Mouse (Mus musculus): ENCODE results near the gene Slc5a10. TPM values are rescaled to one million over a fixed set of nuclear protein-coding genes. Genes with fewer than 3 reads are reported as not detected.
"Not testable (repeated sequence)": the region's sequence is repeated elsewhere in the genome, so short reads cannot be mapped to it uniquely, and the experiment has no call there.

Slc5a10 gene
- polyA plus RNA-seq, 1 experiment from 2014 or later = not detected

- WGBS = 78% methylated on average over 9 of the region's 9 CpGs
- H3K36me3 ChIP-seq (replicated peaks); ATAC-seq (ENCODE audit: low FRiP score): not testable (repeated sequence)
These were observed 80.0 kb downstream of the Slc5a10 start for GRCm38 (mm10) chr11:61640585-61640984.

GRCm38 (mm10) chr11:61639601-61640177 lies 80.9 kb downstream of the Slc5a10 start:
- Histone ChIP-seq H3K4me3 (replicated peaks) (no peak overlapping the region), H3K27me3 (no peaks in the 10 kb centered on the region), H3K36me3 (replicated peaks) (no peaks in the 10 kb centered on the region), H3K4me1 (no peaks in the 10 kb centered on the region), H3K9me3 (no peaks in the 10 kb centered on the region), H3K9ac (no peak overlapping the region), H3K4me2 (no peak overlapping the region), H3K27ac (no peak overlapping the region)
- WGBS = 94% methylated on average over 6 of the region's 6 CpGs
- ATAC-seq (ENCODE audit: low FRiP score) = no peak

More at GRCm38 (mm10) chr11:61640585-61640984, 80.0 kb downstream of the Slc5a10 start:
- H3K4me2 ChIP-seq; H3K4me3 ChIP-seq (replicated peaks); H3K9ac ChIP-seq; H3K9me3 ChIP-seq; H3K27ac ChIP-seq; H3K27me3 ChIP-seq; H3K4me1 ChIP-seq: not testable (repeated sequence)

GRCm38 (mm10) chr11:61638764-61639536 lies 81.7 kb downstream of the Slc5a10 start:
- Histone ChIP-seq H3K4me3 (replicated peaks) (no peak overlapping the region), H3K9me3 (no peaks in the 10 kb centered on the region), H3K36me3 (replicated peaks) (no peaks in the 10 kb centered on the region), H3K9ac (no peak overlapping the region), H3K27me3 (no peaks in the 10 kb centered on the region), H3K4me2 (no peak overlapping the region), H3K27ac (no peak overlapping the region), H3K4me1 (no peaks in the 10 kb centered on the region)
- 80% methylated on average over 12 of the region's 12 CpGs for WGBS
- no peak for ATAC-seq (ENCODE audit: low FRiP score)

- WGBS = 86% methylated on average over 3 of the region's 3 CpGs
- Histone ChIP-seq H3K9ac (no peak overlapping the region), H3K4me3 (replicated peaks) (no peak overlapping the region)
These were observed 82.8 kb downstream of the Slc5a10 start for GRCm38 (mm10) chr11:61637856-61638255.

GRCm38 (mm10) chr11:61637413-61637812 lies 83.2 kb downstream of the Slc5a10 start:
- Histone ChIP-seq H3K4me3 (replicated peaks) (no peak overlapping the region), H3K4me2 (no peak overlapping the region), H3K27ac (no peak overlapping the region), H3K27me3 (no peaks in the 10 kb centered on the region), H3K36me3 (replicated peaks) (no peaks in the 10 kb centered on the region), H3K9me3 (no peaks in the 10 kb centered on the region), H3K4me1 (no peaks in the 10 kb centered on the region), H3K9ac (no peak overlapping the region)
- no peak for ATAC-seq (ENCODE audit: low FRiP score)
- 61% methylated on average over 1 of the region's 1 CpGs for WGBS

More at GRCm38 (mm10) chr11:61637856-61638255, 82.8 kb downstream of the Slc5a10 start:
- Histone ChIP-seq H3K36me3 (replicated peaks) (no peaks in the 10 kb centered on the region), H3K4me1 (no peaks in the 10 kb centered on the region), H3K4me2 (no peak overlapping the region), H3K27me3 (no peaks in the 10 kb centered on the region), H3K9me3 (no peaks in the 10 kb centered on the region), H3K27ac (no peak overlapping the region)
- ATAC-seq (ENCODE audit: low FRiP score) = no peak

- not testable (repeated sequence) for H3K9ac ChIP-seq; H3K9me3 ChIP-seq; H3K36me3 ChIP-seq (replicated peaks); H3K4me1 ChIP-seq; H3K27ac ChIP-seq; H3K4me2 ChIP-seq; ATAC-seq (ENCODE audit: low FRiP score); H3K27me3 ChIP-seq; H3K4me3 ChIP-seq (replicated peaks)
- 90% methylated on average over 4 of the region's 4 CpGs for WGBS
These were observed 84.3 kb downstream of the Slc5a10 start for GRCm38 (mm10) chr11:61636309-61636708.

GRCm38 (mm10) chr11:61629621-61630020 lies 91.0 kb downstream of the Slc5a10 start:
- WGBS = 68% methylated on average over 3 of the region's 3 CpGs
- H3K36me3 ChIP-seq (replicated peaks) = no peaks in the 10 kb centered on the region
- no peak overlapping the region for H3K4me2 ChIP-seq
- H3K27me3 ChIP-seq = no peaks in the 10 kb centered on the region
- no peaks in the 10 kb centered on the region for H3K9me3 ChIP-seq
- H3K4me3 ChIP-seq (replicated peaks) = no peak overlapping the region
- no peak overlapping the region for H3K9ac ChIP-seq
- ATAC-seq (ENCODE audit: low FRiP score) = no peak
- no peak overlapping the region for H3K27ac ChIP-seq
- no peaks in the 10 kb centered on the region for H3K4me1 ChIP-seq

GRCm38 (mm10) chr11:61626509-61626908 lies 94.1 kb downstream of the Slc5a10 start:
- no peak overlapping the region for H3K4me2 ChIP-seq
- no peaks in the 10 kb centered on the region for H3K36me3 ChIP-seq (replicated peaks)
- no peaks in the 10 kb centered on the region for H3K4me1 ChIP-seq
- no peak for ATAC-seq (ENCODE audit: low FRiP score)
- H3K27me3 ChIP-seq = no peaks in the 10 kb centered on the region
- no peak overlapping the region for H3K9ac ChIP-seq
- H3K9me3 ChIP-seq = no peaks in the 10 kb centered on the region
- no peak overlapping the region for H3K4me3 ChIP-seq (replicated peaks)
- WGBS = 93% methylated on average over 1 of the region's 1 CpGs
- H3K27ac ChIP-seq = no peak overlapping the region

- Histone ChIP-seq H3K27ac (no peak overlapping the region), H3K4me2 (no peak overlapping the region), H3K27me3 (0 out of 2 replicates have a peak, but pooled peaks cover 4% of the 10 kb centered on the region), H3K4me3 (replicated peaks) (no peak overlapping the region), H3K36me3 (replicated peaks) (no peaks in the 10 kb centered on the region), H3K9ac (no peak overlapping the region), H3K9me3 (no peaks in the 10 kb centered on the region), H3K4me1 (peaks cover 2% of the 10 kb centered on the region)
- WGBS = 83% methylated on average over 7 of the region's 7 CpGs
- ATAC-seq (ENCODE audit: low FRiP score) = no peak
These were observed 95.5 kb downstream of the Slc5a10 start for GRCm38 (mm10) chr11:61625136-61625535.

Other genes with a start within 250 kb of the Slc5a10 start
- gene Mfap4, start 235.4 kb downstream of the Slc5a10 start, polyA plus RNA-seq (2016; fragmentation: Nextera tagmentation; extraction: Ambion mirVana) = 66.9 and 69.4 TPM in 2 replicates
- 93.4 and 95.7 TPM in 2 replicates for gene Mapk7, start 226.4 kb downstream of the Slc5a10 start, polyA plus RNA-seq (2016; fragmentation: Nextera tagmentation; extraction: Ambion mirVana)
- gene B9d1, start 215.7 kb downstream of the Slc5a10 start, polyA plus RNA-seq (2016; fragmentation: Nextera tagmentation; extraction: Ambion mirVana) = 34.6 and 35.6 TPM in 2 replicates
- gene Epn2, start 141.1 kb downstream of the Slc5a10 start, polyA plus RNA-seq (2016; fragmentation: Nextera tagmentation; extraction: Ambion mirVana) = 35.5 and 37.8 TPM in 2 replicates
- gene Grap, start 67.6 kb downstream of the Slc5a10 start, polyA plus RNA-seq (2016; fragmentation: Nextera tagmentation; extraction: Ambion mirVana) = 6.0 and 6.3 TPM in 2 replicates
- gene Fam83g, start 36.7 kb downstream of the Slc5a10 start, polyA plus RNA-seq (2016; fragmentation: Nextera tagmentation; extraction: Ambion mirVana) = 0.47 and 0.79 TPM in 2 replicates
- gene Prpsap2, start 41.3 kb upstream of the Slc5a10 start, polyA plus RNA-seq (2016; fragmentation: Nextera tagmentation; extraction: Ambion mirVana) = 62.2 and 64.2 TPM in 2 replicates
- 31.4 and 32.3 TPM in 2 replicates for gene Ulk2, start 134.2 kb upstream of the Slc5a10 start, polyA plus RNA-seq (2016; fragmentation: Nextera tagmentation; extraction: Ambion mirVana)
- 18.4 and 19.6 TPM in 2 replicates for gene Akap10, start 209.4 kb upstream of the Slc5a10 start, polyA plus RNA-seq (2016; fragmentation: Nextera tagmentation; extraction: Ambion mirVana)
- 15.7 and 17.5 TPM in 2 replicates for gene Specc1, start 235.9 kb upstream of the Slc5a10 start, polyA plus RNA-seq (2016; fragmentation: Nextera tagmentation; extraction: Ambion mirVana)